Mouse (Mus musculus) hindbrain, embryonic 11.5 days (tissue): ENCODE measurements at regions not wholly inside any gene's neighbourhood (a gene's known extent, or its start where the extent isn't known, plus 50 kb on each side); places are given as distances from the start of the nearest gene placed in this dataset.

Experiments used
- ATAC-seq: fragments of 200-750 bp; cut with Nextera tagmentation; 2 replicates; pipeline ENCODE4 v1.8.0; 2017; ENCODE audit warnings: mild to moderate bottlenecking, moderate TSS enrichment, moderate library complexity; ENCODE audit not compliant: low FRiP score
- DNase-seq: peaks from one replicate; pipeline ENCODE4 v3.0.0-alpha.2; 2015; ENCODE audit warnings: low spot score
- H3K27ac ChIP-seq: fragments of 300-500 bp; sonication (generic); 2 replicates; pipeline ENCODE4 v1.5.1; 2014; ENCODE audit warnings: mild to moderate bottlenecking, low read depth, low read length
- H3K27me3 ChIP-seq: fragments of 300-500 bp; sonication (generic); 2 replicates; pipeline ENCODE4 v1.6.1; 2014; ENCODE audit warnings: mild to moderate bottlenecking, low read length, moderate library complexity, mixed read lengths; ENCODE audit not compliant: control insufficient read depth, insufficient read depth
- H3K36me3 ChIP-seq: fragments of 300-500 bp; sonication (generic); 2 replicates; pipeline ENCODE4 v1.6.1; 2014; ENCODE audit warnings: mild to moderate bottlenecking, low read length, moderate library complexity, mixed read lengths; ENCODE audit not compliant: control insufficient read depth, insufficient read depth
- H3K4me1 ChIP-seq: fragments of 300-500 bp; sonication (generic); replicated peaks from 2 replicates; pipeline ENCODE4 v1.6.1; 2014; ENCODE audit warnings: low read length, mixed read lengths; ENCODE audit not compliant: control insufficient read depth, insufficient read depth
- H3K4me2 ChIP-seq: fragments of 300-500 bp; sonication (generic); replicated peaks from 2 replicates; pipeline ENCODE4 v1.6.1; 2014; ENCODE audit warnings: mild to moderate bottlenecking, low read depth, low read length
- H3K4me3 ChIP-seq: fragments of 300-500 bp; sonication (generic); 2 replicates; pipeline ENCODE4 v1.5.1; 2014; ENCODE audit warnings: low read depth, low read length
- H3K9ac ChIP-seq: fragments of 300-500 bp; sonication (generic); 2 replicates; pipeline ENCODE4 v1.6.1; 2014; ENCODE audit warnings: low read depth, low read length
- H3K9me3 ChIP-seq: fragments of 300-500 bp; sonication (generic); 2 replicates; pipeline ENCODE4 v1.6.1; 2016; ENCODE audit warnings: low read length; ENCODE audit not compliant: control insufficient read depth
- WGBS: fragments of 180-500 bp; shearing (Covaris S2); extraction: QIAGEN DNeasy Blood & Tissue Kit; methylation state at CpG from one replicate; pipeline ENCODE4 v1.1.7; 2014; 5-methylcytosine and 5-hydroxymethylcytosine counted together

DNA sequence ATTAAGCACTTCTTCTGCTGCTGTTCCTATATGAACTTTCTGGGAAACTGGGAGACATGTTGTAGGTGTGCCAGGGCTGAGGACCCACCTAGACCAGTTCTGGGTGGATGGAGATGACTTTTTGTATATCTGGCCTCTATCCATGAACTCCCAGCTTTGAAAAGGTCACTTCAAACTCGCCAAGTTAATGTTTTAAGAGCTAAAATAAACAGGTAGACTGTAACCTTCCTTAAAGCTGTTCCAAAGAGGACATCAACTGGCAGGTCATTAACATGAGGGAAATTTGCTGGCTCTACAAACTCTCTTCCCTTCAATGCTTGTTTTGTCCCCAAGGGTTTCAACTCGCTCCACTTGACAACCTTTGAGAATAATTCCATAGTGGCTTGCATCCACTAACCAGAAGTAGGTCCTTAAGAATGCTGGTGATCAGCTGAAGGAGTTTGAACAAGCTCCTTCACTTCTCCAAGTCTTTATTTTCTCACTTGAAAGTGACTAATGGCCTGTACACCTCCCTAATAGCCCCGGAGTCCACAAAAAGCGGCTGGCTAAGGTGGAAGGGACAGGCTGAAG lies 98.1 kb downstream of the Adamts15 start:
- DNase-seq (no peak), ATAC-seq (no peak)
- H3K4me3 ChIP-seq: no peak overlapping the region
- 79% methylated on average over 4 of the region's 4 CpGs for WGBS
- H3K4me2 ChIP-seq: no peak overlapping the region
- no peaks in the 10 kb centered on the region for H3K4me1 ChIP-seq
- no peaks in the 10 kb centered on the region for H3K27me3 ChIP-seq
- H3K9me3 ChIP-seq: no peaks in the 10 kb centered on the region
- no peak overlapping the region for H3K9ac ChIP-seq
- H3K27ac ChIP-seq: no peak overlapping the region
- no peaks in the 10 kb centered on the region for H3K36me3 ChIP-seq

DNA sequence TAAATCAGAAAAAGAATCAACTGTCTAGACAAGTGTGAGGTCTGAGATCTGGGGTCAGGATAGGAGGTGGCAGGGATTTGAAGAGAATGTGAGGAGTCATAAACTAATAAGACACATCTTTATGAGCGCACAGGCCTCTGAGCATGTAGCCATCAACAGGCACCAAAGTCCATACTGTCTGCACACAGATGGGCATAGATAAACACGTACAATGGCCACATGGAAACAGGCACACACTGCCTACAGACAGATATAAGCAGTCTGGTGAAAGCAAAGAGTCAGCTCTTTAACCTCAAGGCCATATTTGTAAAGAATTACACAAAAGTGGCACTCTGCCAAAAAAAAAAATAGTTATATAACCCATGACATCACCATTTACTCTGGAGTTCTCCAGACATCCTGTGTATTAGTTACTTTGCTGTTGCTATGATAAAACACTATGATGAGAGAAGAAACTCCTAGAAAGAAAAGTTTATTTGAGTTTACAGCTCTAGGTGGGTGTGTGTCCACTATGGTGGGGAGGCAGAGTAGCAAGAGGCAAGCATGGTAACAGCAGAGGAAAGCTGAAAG lies 101.4 kb downstream of the Adamts15 start:
- H3K9ac ChIP-seq: no peak overlapping the region
- no peaks in the 10 kb centered on the region for H3K4me1 ChIP-seq
- no peak overlapping the region for H3K4me3 ChIP-seq
- DNase-seq (no peak), ATAC-seq (no peak)
- H3K36me3 ChIP-seq: no peaks in the 10 kb centered on the region
- H3K27me3 ChIP-seq: no peaks in the 10 kb centered on the region
- WGBS: 79% methylated on average over 2 of the region's 2 CpGs
- H3K27ac ChIP-seq: no peak overlapping the region
- H3K4me2 ChIP-seq: no peak overlapping the region
- no peaks in the 10 kb centered on the region for H3K9me3 ChIP-seq

DNA sequence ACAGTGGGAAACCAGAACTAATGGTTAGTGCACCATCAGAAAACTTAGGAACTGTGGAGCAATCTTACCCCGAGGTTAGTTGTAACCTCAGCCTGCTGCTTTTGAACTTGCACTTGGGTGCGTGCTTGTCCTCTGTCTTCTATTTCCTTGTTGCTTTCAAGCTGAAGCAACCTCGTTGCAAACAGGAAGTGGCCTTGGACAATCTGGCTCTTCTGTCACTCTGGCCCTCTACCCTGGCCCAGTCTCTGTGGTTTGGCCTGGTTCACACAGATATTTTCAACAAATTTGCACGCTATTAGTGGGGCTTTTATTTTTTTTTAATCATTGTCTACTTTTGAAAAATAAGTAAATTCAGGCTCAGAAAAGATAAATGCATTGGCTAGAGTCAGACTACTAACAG lies 109.0 kb downstream of the Adamts15 start:
- Histone ChIP-seq H3K27me3 (no peaks in the 10 kb centered on the region), H3K4me2 (no peak overlapping the region), H3K9ac (no peak overlapping the region), H3K4me1 (no peaks in the 10 kb centered on the region), H3K4me3 (no peak overlapping the region), H3K36me3 (no peaks in the 10 kb centered on the region), H3K27ac (no peak overlapping the region), H3K9me3 (no peaks in the 10 kb centered on the region)
- DNase-seq (no peak), ATAC-seq (no peak)
- 70% methylated on average over 4 of the region's 4 CpGs for WGBS

DNA sequence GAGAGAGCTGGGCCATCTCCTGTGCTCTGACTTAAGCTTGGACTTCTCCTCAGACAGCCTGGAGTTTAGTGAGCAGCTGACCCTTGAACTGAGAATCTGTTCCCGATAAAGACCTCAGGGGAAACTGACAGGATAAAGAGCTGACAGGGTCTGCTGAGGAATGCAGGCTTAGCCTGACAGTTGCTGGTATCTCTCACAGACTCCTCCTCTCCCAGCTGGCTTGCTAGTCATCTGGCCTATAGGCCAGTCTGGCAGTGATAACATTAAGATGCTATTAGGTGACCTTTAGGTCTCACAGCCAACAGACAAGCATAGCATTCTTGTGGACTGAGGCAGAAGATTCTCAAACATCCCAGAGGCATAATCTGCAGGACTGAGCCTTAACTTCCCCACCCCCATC lies 111.4 kb downstream of the Adamts15 start:
- no peaks in the 10 kb centered on the region for H3K36me3 ChIP-seq
- no peaks in the 10 kb centered on the region for H3K27me3 ChIP-seq
- H3K9ac ChIP-seq: no peak overlapping the region
- H3K9me3 ChIP-seq: no peaks in the 10 kb centered on the region
- ATAC-seq: no peak
- H3K27ac ChIP-seq: no peak overlapping the region
- H3K4me1 ChIP-seq: no peaks in the 10 kb centered on the region
- 17% methylated on average over 1 of the region's 1 CpGs for WGBS
- no peak overlapping the region for H3K4me2 ChIP-seq
- H3K4me3 ChIP-seq: no peak overlapping the region
- DNase-seq: no peak

DNA sequence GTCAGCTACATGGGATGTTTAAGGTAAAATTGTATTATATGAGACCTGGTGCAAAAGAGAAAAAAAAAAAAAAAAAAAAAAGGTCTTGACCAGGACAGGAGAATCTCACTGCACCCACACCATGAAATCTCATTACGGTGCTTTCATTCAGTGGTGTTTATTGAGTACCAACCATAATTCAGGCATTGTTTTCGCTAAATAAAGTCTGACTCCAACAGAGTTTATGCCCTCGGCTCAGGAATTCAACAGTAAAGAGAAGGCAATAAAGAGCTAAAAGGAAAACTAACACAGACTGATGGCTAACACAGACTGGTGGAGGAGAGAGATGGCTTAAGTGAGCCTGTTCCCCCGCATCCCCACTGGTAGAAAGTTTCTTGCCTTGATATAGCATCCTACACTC lies 112.0 kb downstream of the Adamts15 start:
- Histone ChIP-seq H3K4me2 (no peak overlapping the region), H3K4me1 (no peaks in the 10 kb centered on the region), H3K9ac (no peak overlapping the region), H3K9me3 (no peaks in the 10 kb centered on the region), H3K27ac (no peak overlapping the region), H3K4me3 (no peak overlapping the region), H3K27me3 (no peaks in the 10 kb centered on the region), H3K36me3 (no peaks in the 10 kb centered on the region)
- ATAC-seq: no peak
- 58% methylated on average over 4 of the region's 4 CpGs for WGBS
- no peak for DNase-seq

DNA sequence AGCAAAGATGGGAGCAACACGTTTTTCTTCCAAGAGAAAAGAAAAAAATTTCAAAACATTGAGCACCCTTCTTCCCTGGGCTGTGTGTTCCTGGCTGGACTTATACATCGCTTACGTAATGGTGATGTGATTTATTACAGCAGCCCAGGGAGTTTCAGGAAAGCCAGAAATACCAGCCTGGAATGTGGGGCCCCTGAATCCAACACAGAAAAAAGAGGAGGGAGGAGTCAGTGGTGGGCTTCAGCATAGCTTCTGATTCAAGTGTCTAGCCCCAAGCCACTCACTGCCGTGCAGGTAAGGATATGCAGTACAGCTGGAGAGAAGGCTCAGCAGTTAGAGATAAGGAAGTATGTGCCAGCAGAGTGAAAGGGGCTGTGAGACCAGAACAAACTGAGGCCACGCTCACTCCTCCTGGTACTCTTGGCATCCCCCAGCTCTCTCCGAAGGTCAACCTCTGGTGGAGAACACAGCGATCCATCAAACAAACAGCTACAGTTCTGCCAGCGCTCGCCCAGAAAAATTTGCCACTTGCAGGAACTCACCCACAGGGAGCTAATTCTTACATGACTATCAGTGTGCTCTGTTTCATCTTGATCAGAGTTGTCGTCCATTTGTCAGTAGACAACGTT lies 113.3 kb downstream of the Adamts15 start:
- 74% methylated on average over 11 of the region's 11 CpGs for WGBS
- no peaks in the 10 kb centered on the region for H3K27me3 ChIP-seq
- H3K4me2 ChIP-seq: no peak overlapping the region
- ATAC-seq (no peak), DNase-seq (no peak)
- H3K4me3 ChIP-seq: no peak overlapping the region
- H3K9ac ChIP-seq: no peak overlapping the region
- H3K4me1 ChIP-seq: no peaks in the 10 kb centered on the region
- H3K36me3 ChIP-seq: no peaks in the 10 kb centered on the region
- no peak overlapping the region for H3K27ac ChIP-seq
- no peaks in the 10 kb centered on the region for H3K9me3 ChIP-seq

DNA sequence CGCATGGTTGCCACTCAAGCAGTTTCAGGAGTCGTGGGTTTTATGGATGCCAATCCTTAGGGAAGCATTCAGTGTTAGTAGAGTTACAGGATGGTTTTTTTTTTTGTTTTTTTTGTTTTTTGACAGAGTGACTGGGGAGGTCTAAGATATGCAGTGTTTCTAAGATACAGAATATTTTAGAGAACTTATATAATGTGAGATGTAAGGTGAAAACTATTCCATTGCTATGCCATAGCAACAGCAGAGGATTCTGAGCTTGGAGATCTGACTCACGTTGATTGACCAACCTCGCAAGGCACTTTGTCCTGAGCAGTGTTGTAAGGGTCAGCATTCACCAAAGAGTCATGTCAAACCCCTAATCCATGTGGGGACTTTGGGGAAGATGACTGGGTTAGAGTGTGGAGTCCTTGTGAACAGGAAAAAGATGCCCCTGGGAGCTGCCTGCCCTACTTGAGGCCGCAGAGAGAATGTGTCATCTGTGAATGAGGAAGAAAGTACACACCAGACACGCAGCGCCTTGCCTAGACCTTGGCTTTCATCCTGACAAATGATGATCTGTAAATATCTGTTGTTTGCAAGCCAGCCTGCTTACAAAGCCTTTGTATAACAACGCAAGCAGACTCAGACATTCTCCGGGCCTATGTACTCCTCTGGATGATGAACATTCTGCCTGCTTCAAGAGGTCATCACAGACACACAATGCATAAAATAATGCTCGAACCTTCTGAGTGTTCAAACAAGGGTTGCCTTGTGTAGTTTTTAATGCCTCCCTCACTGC lies 118.3 kb downstream of the Adamts15 start:
- no peaks in the 10 kb centered on the region for H3K9me3 ChIP-seq

DNA sequence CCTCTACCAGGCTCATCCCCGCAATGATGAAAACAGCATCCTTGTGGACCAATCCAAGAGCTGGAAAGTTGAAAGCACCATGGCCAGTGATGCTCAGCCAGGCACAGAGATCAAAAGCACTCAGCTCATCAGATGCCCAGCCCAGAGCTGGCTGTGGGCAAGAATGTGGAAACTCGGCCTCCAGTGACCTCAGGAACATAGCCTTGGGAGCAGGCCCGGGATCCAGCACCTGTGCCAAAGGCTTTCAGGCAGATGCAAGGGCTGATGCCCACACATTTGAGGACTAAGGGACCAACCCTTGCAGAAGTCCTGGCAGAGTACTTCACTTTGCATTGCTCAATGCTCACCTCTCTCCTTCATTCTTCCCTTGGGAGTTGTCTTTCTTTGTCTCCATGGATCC lies 119.4 kb downstream of the Adamts15 start:
- Histone ChIP-seq H3K4me1 (no peaks in the 10 kb centered on the region), H3K4me3 (no peak overlapping the region), H3K9ac (no peak overlapping the region), H3K36me3 (no peaks in the 10 kb centered on the region), H3K4me2 (no peak overlapping the region), H3K27ac (no peak overlapping the region), H3K27me3 (no peaks in the 10 kb centered on the region), H3K9me3 (no peaks in the 10 kb centered on the region)
- DNase-seq: no peak
- no peak for ATAC-seq
- WGBS: 75% methylated on average over 3 of the region's 3 CpGs

More for the DNA sequence above, 118.3 kb downstream of the Adamts15 start:
- Histone ChIP-seq H3K36me3 (no peaks in the 10 kb centered on the region), H3K27ac (no peak overlapping the region), H3K27me3 (no peaks in the 10 kb centered on the region), H3K4me1 (no peaks in the 10 kb centered on the region), H3K4me3 (no peak overlapping the region), H3K4me2 (no peak overlapping the region), H3K9ac (no peak overlapping the region)
- WGBS: 78% methylated on average over 10 of the region's 10 CpGs
- no peak for ATAC-seq
- DNase-seq: no peak
